Mouse (Mus musculus): ENCODE measurements around the gene Cdh22. TPM values are rescaled to one million over a fixed set of nuclear protein-coding genes. Genes with fewer than 3 reads are reported as not detected.

Cdh22 gene
- polyA plus RNA-seq, 1 experiment from 2014 or later: 1.3 TPM

- H3K27ac ChIP-seq (replicated peaks; ENCODE audit: low read depth, low read length): no peak overlapping the region
- no peak overlapping the region for H3K9ac ChIP-seq (replicated peaks; ENCODE audit: low read length)
- 45% methylated on average over 14 of the region's 14 CpGs for WGBS
- no peak overlapping the region for H3K4me3 ChIP-seq (ENCODE audit: low read depth, low read length)
- ATAC-seq (replicated peaks; ENCODE audit: insufficient number of reproducible peaks, low FRiP score, low TSS enrichment, low read depth) (no peak), DNase-seq (ENCODE audit: low spot score) (no peak)
- H3K4me2 ChIP-seq (ENCODE audit: low read depth, low read length): no peak overlapping the region
- H3K36me3 ChIP-seq (replicated peaks; ENCODE audit: control insufficient read depth, insufficient read depth, low read depth, low read length): no peaks in the 10 kb centered on the region
- H3K27me3 ChIP-seq (ENCODE audit: control insufficient read depth, insufficient read depth, low read length): no peaks in the 10 kb centered on the region
- H3K4me1 ChIP-seq (ENCODE audit: control insufficient read depth, insufficient read depth, low read length): no peaks in the 10 kb centered on the region
- H3K9me3 ChIP-seq (replicated peaks; ENCODE audit: control insufficient read depth, low read length): no peaks in the 10 kb centered on the region
These were observed 145.2 kb downstream of the Cdh22 start for GRCm38 (mm10) chr2:165089470-165089869.

- H3K4me2 ChIP-seq (ENCODE audit: low read depth, low read length): no peak overlapping the region
- no peaks in the 10 kb centered on the region for H3K4me1 ChIP-seq (ENCODE audit: control insufficient read depth, insufficient read depth, low read length)
- no peak for DNase-seq (ENCODE audit: low spot score)
- H3K9ac ChIP-seq (replicated peaks; ENCODE audit: low read length): no peak overlapping the region
- H3K27me3 ChIP-seq (ENCODE audit: control insufficient read depth, insufficient read depth, low read length): no peaks in the 10 kb centered on the region
- 88% methylated on average over 4 of the region's 4 CpGs for WGBS
- no peaks in the 10 kb centered on the region for H3K36me3 ChIP-seq (replicated peaks; ENCODE audit: control insufficient read depth, insufficient read depth, low read depth, low read length)
- H3K27ac ChIP-seq (replicated peaks; ENCODE audit: low read depth, low read length): no peak overlapping the region
- no peak for ATAC-seq (replicated peaks; ENCODE audit: insufficient number of reproducible peaks, low FRiP score, low TSS enrichment, low read depth)
- H3K4me3 ChIP-seq (ENCODE audit: low read depth, low read length): no peak overlapping the region
- H3K9me3 ChIP-seq (replicated peaks; ENCODE audit: control insufficient read depth, low read length): no peaks in the 10 kb centered on the region
These were observed 148.0 kb downstream of the Cdh22 start for GRCm38 (mm10) chr2:165086634-165087033.

DNA sequence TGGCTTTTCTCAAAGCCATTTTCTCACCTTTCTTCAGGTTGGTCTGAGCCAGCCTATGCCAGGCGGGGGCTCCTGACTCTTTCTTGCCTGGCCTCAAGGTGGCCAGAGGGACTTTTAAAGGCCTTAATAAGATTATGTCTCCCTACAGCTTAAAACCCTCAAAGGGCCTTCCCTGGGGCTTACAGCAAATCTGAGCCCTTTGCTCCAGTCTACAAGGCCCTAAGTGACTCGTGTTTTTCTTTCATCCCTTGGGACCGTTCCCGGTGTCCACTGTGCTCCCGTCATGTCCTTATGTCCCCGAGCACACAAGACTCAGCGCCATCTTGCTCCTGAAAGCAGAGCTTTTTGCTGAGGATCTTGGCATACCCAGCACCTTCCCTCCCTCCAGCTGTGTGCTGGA lies 153.4 kb downstream of the Cdh22 start:
- no peaks in the 10 kb centered on the region for H3K4me1 ChIP-seq (ENCODE audit: control insufficient read depth, insufficient read depth, low read length)
- no peak overlapping the region for H3K27ac ChIP-seq (replicated peaks; ENCODE audit: low read depth, low read length)
- no peaks in the 10 kb centered on the region for H3K9me3 ChIP-seq (replicated peaks; ENCODE audit: control insufficient read depth, low read length)
- H3K9ac ChIP-seq (replicated peaks; ENCODE audit: low read length): no peak overlapping the region
- no peak overlapping the region for H3K4me2 ChIP-seq (ENCODE audit: low read depth, low read length)
- DNase-seq (ENCODE audit: low spot score) (no peak), ATAC-seq (replicated peaks; ENCODE audit: insufficient number of reproducible peaks, low FRiP score, low TSS enrichment, low read depth) (no peak)
- H3K4me3 ChIP-seq (ENCODE audit: low read depth, low read length): no peak overlapping the region
- H3K36me3 ChIP-seq (replicated peaks; ENCODE audit: control insufficient read depth, insufficient read depth, low read depth, low read length): no peaks in the 10 kb centered on the region
- 16% methylated on average over 7 of the region's 7 CpGs for WGBS
- peaks cover 31% of the 10 kb centered on the region for H3K27me3 ChIP-seq (ENCODE audit: control insufficient read depth, insufficient read depth, low read length)

- Histone ChIP-seq H3K9me3 (replicated peaks; ENCODE audit: control insufficient read depth, low read length) (no peaks in the 10 kb centered on the region), H3K36me3 (replicated peaks; ENCODE audit: control insufficient read depth, insufficient read depth, low read depth, low read length) (no peaks in the 10 kb centered on the region), H3K27me3 (ENCODE audit: control insufficient read depth, insufficient read depth, low read length) (peaks cover 36% of the 10 kb centered on the region), H3K27ac (replicated peaks; ENCODE audit: low read depth, low read length) (no peak overlapping the region), H3K4me3 (ENCODE audit: low read depth, low read length) (no peak overlapping the region), H3K9ac (replicated peaks; ENCODE audit: low read length) (no peak overlapping the region), H3K4me2 (ENCODE audit: low read depth, low read length) (no peak overlapping the region), H3K4me1 (ENCODE audit: control insufficient read depth, insufficient read depth, low read length) (no peaks in the 10 kb centered on the region)
- ATAC-seq (replicated peaks; ENCODE audit: insufficient number of reproducible peaks, low FRiP score, low TSS enrichment, low read depth) (no peak), DNase-seq (ENCODE audit: low spot score) (no peak)
- WGBS: 22% methylated on average over 9 of the region's 9 CpGs
These were observed 154.0 kb downstream of the Cdh22 start for GRCm38 (mm10) chr2:165080657-165081056.

DNA sequence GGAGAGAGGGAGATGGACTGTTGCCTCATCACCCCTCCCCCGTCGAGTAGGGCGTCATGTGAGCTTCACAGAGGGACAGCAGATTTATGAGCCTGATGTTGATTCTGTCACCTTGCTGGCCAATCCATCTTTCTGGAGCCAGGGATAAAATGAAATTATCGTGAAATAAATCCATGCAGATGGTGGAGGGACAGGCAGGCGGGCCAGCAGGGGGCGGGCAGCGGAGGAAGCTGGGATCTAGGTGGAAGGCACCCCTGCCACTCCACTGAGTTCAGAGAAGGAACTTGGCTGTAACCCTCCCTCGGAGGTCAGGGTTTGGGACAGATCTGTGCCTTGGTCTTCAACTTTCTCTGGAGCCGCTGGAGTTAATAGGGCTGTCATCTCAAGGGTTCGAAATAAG lies 156.0 kb downstream of the Cdh22 start:
- Histone ChIP-seq H3K36me3 (replicated peaks; ENCODE audit: control insufficient read depth, insufficient read depth, low read depth, low read length) (no peaks in the 10 kb centered on the region), H3K9ac (replicated peaks; ENCODE audit: low read length) (no peak overlapping the region), H3K4me3 (ENCODE audit: low read depth, low read length) (no peak overlapping the region), H3K9me3 (replicated peaks; ENCODE audit: control insufficient read depth, low read length) (no peaks in the 10 kb centered on the region), H3K4me2 (ENCODE audit: low read depth, low read length) (no peak overlapping the region), H3K4me1 (ENCODE audit: control insufficient read depth, insufficient read depth, low read length) (no peaks in the 10 kb centered on the region), H3K27ac (replicated peaks; ENCODE audit: low read depth, low read length) (no peak overlapping the region), H3K27me3 (ENCODE audit: control insufficient read depth, insufficient read depth, low read length) (peaks cover 40% of the 10 kb centered on the region)
- WGBS: 29% methylated on average over 10 of the region's 10 CpGs
- DNase-seq (ENCODE audit: low spot score) (peak; percentile 28), ATAC-seq (replicated peaks; ENCODE audit: insufficient number of reproducible peaks, low FRiP score, low TSS enrichment, low read depth) (no peak)

GRCm38 (mm10) chr2:165078045-165078444 lies 156.6 kb downstream of the Cdh22 start:
- Histone ChIP-seq H3K27ac (replicated peaks; ENCODE audit: low read depth, low read length) (no peak overlapping the region), H3K36me3 (replicated peaks; ENCODE audit: control insufficient read depth, insufficient read depth, low read depth, low read length) (no peaks in the 10 kb centered on the region), H3K4me1 (ENCODE audit: control insufficient read depth, insufficient read depth, low read length) (no peaks in the 10 kb centered on the region), H3K4me3 (ENCODE audit: low read depth, low read length) (no peak overlapping the region), H3K9me3 (replicated peaks; ENCODE audit: control insufficient read depth, low read length) (no peaks in the 10 kb centered on the region), H3K27me3 (ENCODE audit: control insufficient read depth, insufficient read depth, low read length) (peaks cover 40% of the 10 kb centered on the region), H3K4me2 (ENCODE audit: low read depth, low read length) (no peak overlapping the region), H3K9ac (replicated peaks; ENCODE audit: low read length) (no peak overlapping the region)
- 64% methylated on average over 8 of the region's 8 CpGs for WGBS
- no peak for ATAC-seq (replicated peaks; ENCODE audit: insufficient number of reproducible peaks, low FRiP score, low TSS enrichment, low read depth)
- DNase-seq (ENCODE audit: low spot score): no peak

- H3K27ac ChIP-seq (replicated peaks; ENCODE audit: low read depth, low read length): no peak overlapping the region
- DNase-seq (ENCODE audit: low spot score) (no peak), ATAC-seq (replicated peaks; ENCODE audit: insufficient number of reproducible peaks, low FRiP score, low TSS enrichment, low read depth) (no peak)
- H3K4me2 ChIP-seq (ENCODE audit: low read depth, low read length): no peak overlapping the region
- H3K9ac ChIP-seq (replicated peaks; ENCODE audit: low read length): no peak overlapping the region
- H3K4me3 ChIP-seq (ENCODE audit: low read depth, low read length): no peak overlapping the region
- WGBS: 3% methylated on average over 9 of the region's 9 CpGs
- no peaks in the 10 kb centered on the region for H3K4me1 ChIP-seq (ENCODE audit: control insufficient read depth, insufficient read depth, low read length)
- peaks cover 40% of the 10 kb centered on the region for H3K27me3 ChIP-seq (ENCODE audit: control insufficient read depth, insufficient read depth, low read length)
- no peaks in the 10 kb centered on the region for H3K9me3 ChIP-seq (replicated peaks; ENCODE audit: control insufficient read depth, low read length)
- no peaks in the 10 kb centered on the region for H3K36me3 ChIP-seq (replicated peaks; ENCODE audit: control insufficient read depth, insufficient read depth, low read depth, low read length)
These were observed 157.6 kb downstream of the Cdh22 start for GRCm38 (mm10) chr2:165077055-165077454.

- Histone ChIP-seq H3K27ac (replicated peaks; ENCODE audit: low read depth, low read length) (no peak overlapping the region), H3K9ac (replicated peaks; ENCODE audit: low read length) (no peak overlapping the region), H3K4me3 (ENCODE audit: low read depth, low read length) (no peak overlapping the region), H3K4me1 (ENCODE audit: control insufficient read depth, insufficient read depth, low read length) (no peaks in the 10 kb centered on the region; the same call in 1 of the 2 replicates), H3K36me3 (replicated peaks; ENCODE audit: control insufficient read depth, insufficient read depth, low read depth, low read length) (no peaks in the 10 kb centered on the region), H3K27me3 (ENCODE audit: control insufficient read depth, insufficient read depth, low read length) (peaks cover 34% of the 10 kb centered on the region), H3K4me2 (ENCODE audit: low read depth, low read length) (no peak overlapping the region), H3K9me3 (replicated peaks; ENCODE audit: control insufficient read depth, low read length) (no peaks in the 10 kb centered on the region)
- peak; percentile 86 for DNase-seq (ENCODE audit: low spot score)
- no peak for ATAC-seq (replicated peaks; ENCODE audit: insufficient number of reproducible peaks, low FRiP score, low TSS enrichment, low read depth)
- WGBS: 40% methylated on average over 2 of the region's 2 CpGs
These were observed 159.7 kb downstream of the Cdh22 start for GRCm38 (mm10) chr2:165074937-165075336.
